Mouse (Mus musculus): ENCODE data around the gene Ctnna2.
A peak's percentile ranks its signal among the peaks of the same experiment; 100 is the strongest.

Ctnna2 gene

GRCm38 (mm10) chr6:77256348-77256747 is 723.2 kb downstream of the Ctnna2 start:
- DNase-seq = no peak

- no peak for DNase-seq
Observed at GRCm38 (mm10) chr6:77253480-77253879, 726.0 kb downstream of the Ctnna2 start.

- no peak for DNase-seq
Observed at GRCm38 (mm10) chr6:77243541-77244231, 735.8 kb downstream of the Ctnna2 start.

GRCm38 (mm10) chr6:77242601-77243406 is 736.7 kb downstream of the Ctnna2 start, which contains the start of gene Lrrtm1:
Lrrtm1 (plus strand) TSS chr6:77242689.
- DNase-seq = no peak

GRCm38 (mm10) chr6:77240426-77240825 is 739.1 kb downstream of the Ctnna2 start:
- DNase-seq = no peak

DNA sequence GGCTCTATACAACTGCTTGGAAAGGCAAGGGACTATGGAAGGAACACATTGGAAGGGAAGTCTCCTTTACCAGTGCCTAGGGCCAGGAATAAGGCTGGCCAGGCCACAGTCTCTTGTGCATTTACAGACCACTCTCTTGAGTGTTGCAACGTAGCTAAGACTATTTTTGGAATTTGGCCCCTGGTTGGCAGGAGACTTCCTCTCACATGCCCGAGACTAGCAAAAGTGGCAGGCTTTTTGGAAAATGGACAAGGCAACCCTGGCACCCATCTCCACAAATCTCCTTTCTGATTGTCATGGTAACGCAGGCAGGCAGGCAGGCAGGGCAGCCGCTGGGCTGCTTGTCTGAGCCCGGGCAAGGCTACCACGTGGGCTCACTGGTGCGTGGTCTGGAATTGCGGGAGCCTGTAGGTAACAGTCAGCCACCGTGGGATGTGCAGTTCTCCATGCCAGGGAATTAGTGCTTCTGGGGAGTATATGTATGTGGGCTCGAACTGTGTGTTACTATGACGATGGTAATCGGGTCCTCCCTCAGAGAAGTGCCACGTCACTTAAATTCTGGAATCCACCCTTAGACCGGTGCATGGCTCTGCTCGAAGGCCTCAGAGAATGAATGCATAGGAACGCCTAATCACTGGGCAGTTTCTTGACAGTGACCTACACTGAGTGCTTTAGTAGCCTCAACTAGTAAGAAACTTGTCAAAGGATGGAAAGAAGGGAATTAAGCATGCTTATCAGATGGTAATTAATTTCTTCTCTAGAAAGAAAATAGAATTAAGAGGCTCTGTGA is 756.5 kb downstream of the Ctnna2 start:
- no peak for DNase-seq

- no peak for DNase-seq
Observed at GRCm38 (mm10) chr6:77220776-77221175, 758.7 kb downstream of the Ctnna2 start.

- no peak for DNase-seq
Observed at GRCm38 (mm10) chr6:77218875-77219274, 760.6 kb downstream of the Ctnna2 start.

GRCm38 (mm10) chr6:77215322-77215721 is 764.2 kb downstream of the Ctnna2 start:
- no peak for DNase-seq

GRCm38 (mm10) chr6:77213757-77214409 is 765.6 kb downstream of the Ctnna2 start:
- DNase-seq = no peak

- DNase-seq = no peak
Observed at GRCm38 (mm10) chr6:77209929-77210328, 769.6 kb downstream of the Ctnna2 start.

DNA sequence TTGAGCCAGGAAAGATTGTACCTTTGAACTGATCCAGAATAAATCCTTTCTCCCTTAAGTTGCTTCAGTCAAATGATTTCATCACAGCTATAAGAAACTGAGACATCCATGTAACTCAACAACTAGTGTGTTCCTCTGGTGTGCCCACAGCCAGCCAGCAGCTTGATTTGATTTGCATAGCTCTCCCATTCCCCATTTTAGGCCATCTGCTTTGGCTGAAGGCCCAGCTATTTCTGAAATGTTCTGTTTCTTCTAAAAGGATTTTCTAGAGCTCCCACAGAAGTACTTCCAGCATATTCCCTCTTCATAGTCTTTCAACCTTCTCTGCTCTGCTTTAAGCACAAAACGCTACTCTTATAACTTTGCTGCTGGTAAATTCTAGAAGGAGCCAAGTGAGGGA is 770.3 kb downstream of the Ctnna2 start:
- DNase-seq = no peak

DNA sequence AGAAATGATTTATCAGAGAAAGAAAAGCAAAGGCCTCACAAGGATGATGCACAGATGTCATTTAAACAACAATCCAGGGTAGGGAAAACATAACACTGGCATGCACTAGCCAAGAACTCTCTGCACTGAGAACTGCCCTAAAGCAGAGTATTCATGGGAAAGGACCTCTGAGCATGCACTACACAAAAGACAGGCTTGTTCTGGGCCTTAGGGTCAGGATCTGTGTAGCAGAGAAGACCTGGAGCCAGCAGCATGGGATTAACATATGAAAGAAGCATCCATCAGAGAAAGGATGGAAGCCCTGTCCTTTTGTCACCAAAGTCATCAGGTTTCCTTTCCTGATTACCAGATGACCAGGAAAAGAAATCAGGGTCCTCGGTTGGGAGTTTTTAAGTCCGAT is 780.1 kb downstream of the Ctnna2 start:
- DNase-seq = no peak

GRCm38 (mm10) chr6:77196650-77197049 is 782.8 kb downstream of the Ctnna2 start:
- no peak for DNase-seq

DNA sequence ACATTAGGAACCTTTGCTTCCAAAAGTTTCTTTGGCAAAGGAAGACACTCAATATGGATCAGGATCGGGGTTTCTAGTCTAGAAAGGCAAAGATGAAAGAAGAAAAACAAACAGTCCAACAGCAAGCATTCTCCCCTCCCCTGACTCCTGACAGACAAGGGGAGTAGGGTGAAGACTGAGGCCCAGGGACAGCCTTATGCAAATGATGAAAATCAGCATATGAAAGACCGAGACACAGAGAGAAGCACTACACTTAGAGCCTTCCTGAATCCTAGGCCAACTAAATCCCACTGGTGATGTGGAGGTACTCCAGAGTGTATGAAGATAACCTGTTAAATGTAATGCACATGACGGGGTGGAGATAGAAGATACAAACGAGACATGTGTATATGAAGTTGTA is 787.9 kb downstream of the Ctnna2 start:
- DNase-seq = no peak

DNA sequence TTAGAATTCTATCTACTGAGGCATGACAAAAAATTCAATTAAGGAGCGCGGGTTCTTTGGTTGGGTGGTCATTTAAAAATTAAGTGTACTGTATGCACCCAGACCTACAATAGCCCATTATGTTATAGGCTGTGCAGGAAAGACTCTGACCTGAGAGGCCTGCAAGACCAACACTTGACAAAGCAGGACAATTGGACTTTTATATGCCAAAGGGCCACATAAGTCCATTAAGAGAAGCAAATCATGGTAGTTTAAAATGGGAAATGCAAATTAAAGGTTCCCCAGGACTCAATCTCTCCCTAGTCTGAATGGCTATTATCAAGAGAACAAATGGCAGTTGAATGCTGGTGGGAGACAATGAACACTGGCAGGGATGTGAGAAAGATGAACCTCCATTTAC is 790.9 kb downstream of the Ctnna2 start:
- DNase-seq = no peak

DNA sequence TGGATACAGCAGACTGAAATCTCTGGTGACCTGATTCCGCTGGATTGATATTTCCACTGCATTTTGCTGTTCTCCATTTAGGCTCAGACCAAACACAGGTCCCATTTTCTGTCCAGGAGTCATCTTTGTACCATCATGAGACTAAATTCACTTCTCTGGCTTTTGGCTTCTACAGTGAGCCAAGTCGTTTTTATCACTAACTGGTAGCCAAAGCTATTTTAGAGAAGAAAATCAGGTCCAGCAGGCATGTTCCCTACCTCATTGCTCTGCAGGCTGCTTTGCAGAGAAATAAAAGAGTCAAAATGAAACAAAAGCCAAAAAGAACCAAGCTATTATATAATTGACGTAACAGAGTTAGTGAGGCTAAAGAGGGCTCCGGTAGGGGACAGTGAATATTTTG is 793.7 kb downstream of the Ctnna2 start:
- DNase-seq = no peak

- DNase-seq = no peak
Observed at GRCm38 (mm10) chr6:77184896-77185295, 794.6 kb downstream of the Ctnna2 start.

- no peak for DNase-seq
Observed at GRCm38 (mm10) chr6:77175764-77176163, 803.7 kb downstream of the Ctnna2 start.

DNA sequence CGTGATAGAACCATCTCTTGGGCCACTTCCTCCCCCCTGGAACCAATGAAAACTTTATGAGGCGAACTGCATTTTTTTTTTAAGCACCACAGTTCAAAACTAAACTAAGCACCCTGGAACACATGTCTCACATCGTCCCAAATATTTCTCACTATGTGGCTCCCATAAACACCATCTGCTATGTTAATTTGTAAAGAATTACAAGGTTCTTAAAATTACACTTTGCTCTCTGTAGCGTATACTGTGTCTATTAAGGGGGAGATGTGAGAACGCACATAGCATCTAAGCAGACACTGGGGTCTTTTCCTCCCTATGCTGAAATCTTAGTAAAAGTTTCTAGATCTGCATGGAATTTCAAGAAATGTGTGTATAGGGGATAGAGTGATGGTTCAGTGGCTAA is 822.5 kb downstream of the Ctnna2 start:
- no peak for DNase-seq

DNA sequence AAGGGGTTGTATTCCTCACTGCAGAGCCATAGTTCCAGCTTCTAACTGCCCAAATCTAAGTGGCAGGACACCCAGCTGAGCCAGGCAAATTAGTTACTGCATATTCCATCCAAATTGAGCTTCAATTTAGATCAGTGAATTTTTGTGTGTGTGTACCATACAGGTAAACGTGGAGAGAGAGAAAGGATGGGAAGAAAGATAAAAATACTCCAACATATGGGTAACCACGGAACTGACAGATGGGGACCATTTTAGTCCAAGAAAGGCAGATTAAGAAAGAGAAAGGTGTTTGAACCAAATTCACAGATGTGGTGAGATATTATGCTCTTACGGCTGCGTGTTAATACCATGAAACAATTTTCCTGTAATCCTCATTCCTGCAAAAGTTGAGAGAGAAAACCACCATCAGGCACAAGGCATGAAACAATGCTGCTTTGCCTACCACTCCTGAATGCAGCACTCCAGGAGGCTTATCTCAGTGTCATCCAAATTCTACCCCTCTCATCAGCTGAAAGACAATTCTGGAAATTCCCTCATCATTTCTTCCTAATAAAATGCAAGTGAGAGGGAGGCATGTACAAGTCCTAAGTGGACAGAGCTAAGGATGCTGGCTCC is 840.1 kb downstream of the Ctnna2 start:
- DNase-seq = no peak

GRCm38 (mm10) chr6:77120926-77121325 is 858.6 kb downstream of the Ctnna2 start:
- peak; percentile 11 for DNase-seq

GRCm38 (mm10) chr6:77120510-77120909 is 859.0 kb downstream of the Ctnna2 start:
- peak; percentile 40 for DNase-seq

Measured in heart, adult 11 months (tissue).